Mouse (Mus musculus): ENCODE measurements at regions not wholly inside any gene's neighbourhood (a gene's known extent, or its start where the extent isn't known, plus 50 kb on each side); places are given as distances from the start of the nearest gene placed in this dataset.

- DNase-seq (ENCODE audit: low spot score) (no peak), ATAC-seq (replicated peaks; ENCODE audit: low FRiP score) (peak; percentile 21; the same call in 1 of the 2 replicates)
- Histone ChIP-seq H3K9me3 (ENCODE audit: control insufficient read depth, low read length) (no peaks in the 10 kb centered on the region), H3K27ac (ENCODE audit: low read depth, low read length) (no peak overlapping the region), H3K4me3 (ENCODE audit: low read depth, low read length) (no peak overlapping the region), H3K4me2 (ENCODE audit: low read depth, low read length, severe bottlenecking) (no peak overlapping the region), H3K27me3 (ENCODE audit: control insufficient read depth, insufficient read depth, low read length) (no peaks in the 10 kb centered on the region), H3K9ac (ENCODE audit: low read length) (no peak overlapping the region), H3K4me1 (replicated peaks; ENCODE audit: control insufficient read depth, insufficient read depth, low read length) (no peaks in the 10 kb centered on the region), H3K36me3 (ENCODE audit: control insufficient read depth, insufficient read depth, low read length) (no peaks in the 10 kb centered on the region)
- WGBS: 10% methylated on average over 3 of the region's 3 CpGs
These were observed 412.7 kb upstream of the Tbc1d2b start for GRCm38 (mm10) chr9:90683319-90683718.

- Histone ChIP-seq H3K9me3 (ENCODE audit: control insufficient read depth, low read length) (no peaks in the 10 kb centered on the region), H3K4me2 (ENCODE audit: low read depth, low read length, severe bottlenecking) (no peak overlapping the region), H3K4me1 (replicated peaks; ENCODE audit: control insufficient read depth, insufficient read depth, low read length) (peaks cover 9% of the 10 kb centered on the region; the same call in 1 of the 2 replicates), H3K4me3 (ENCODE audit: low read depth, low read length) (no peak overlapping the region), H3K9ac (ENCODE audit: low read length) (no peak overlapping the region), H3K36me3 (ENCODE audit: control insufficient read depth, insufficient read depth, low read length) (no peaks in the 10 kb centered on the region), H3K27me3 (ENCODE audit: control insufficient read depth, insufficient read depth, low read length) (peaks cover 2% of the 10 kb centered on the region; the same call in 1 of the 2 replicates), H3K27ac (ENCODE audit: low read depth, low read length) (no peak overlapping the region)
- DNase-seq (ENCODE audit: low spot score) (no peak), ATAC-seq (replicated peaks; ENCODE audit: low FRiP score) (no peak)
- 91% methylated on average over 12 of the region's 12 CpGs for WGBS
These were observed 419.5 kb upstream of the Tbc1d2b start for GRCm38 (mm10) chr9:90690066-90690465.

- H3K27ac ChIP-seq (ENCODE audit: low read depth, low read length): no peak overlapping the region; the same call in 1 of the 2 replicates
- no peak for DNase-seq (ENCODE audit: low spot score)
- ATAC-seq (replicated peaks; ENCODE audit: low FRiP score): no peak
- H3K9ac ChIP-seq (ENCODE audit: low read length): no peak overlapping the region
- no peak overlapping the region for H3K4me3 ChIP-seq (ENCODE audit: low read depth, low read length)
- no peak overlapping the region for H3K4me2 ChIP-seq (ENCODE audit: low read depth, low read length, severe bottlenecking)
- H3K4me1 ChIP-seq (replicated peaks; ENCODE audit: control insufficient read depth, insufficient read depth, low read length): peaks cover 9% of the 10 kb centered on the region; the same call in 1 of the 2 replicates
- no peaks in the 10 kb centered on the region for H3K9me3 ChIP-seq (ENCODE audit: control insufficient read depth, low read length)
- peaks cover 2% of the 10 kb centered on the region; the same call in 1 of the 2 replicates for H3K27me3 ChIP-seq (ENCODE audit: control insufficient read depth, insufficient read depth, low read length)
- no peaks in the 10 kb centered on the region for H3K36me3 ChIP-seq (ENCODE audit: control insufficient read depth, insufficient read depth, low read length)
These were observed 420.5 kb upstream of the Tbc1d2b start for GRCm38 (mm10) chr9:90691137-90691536.

GRCm38 (mm10) chr9:90691676-90692661, 421.4 kb upstream of the Tbc1d2b start:
- Histone ChIP-seq H3K9ac (ENCODE audit: low read length) (no peak overlapping the region), H3K4me2 (ENCODE audit: low read depth, low read length, severe bottlenecking) (peak overlapping the region; percentile 31), H3K4me3 (ENCODE audit: low read depth, low read length) (no peak overlapping the region), H3K4me1 (replicated peaks; ENCODE audit: control insufficient read depth, insufficient read depth, low read length) (peaks cover 9% of the 10 kb centered on the region; the same call in 1 of the 2 replicates), H3K36me3 (ENCODE audit: control insufficient read depth, insufficient read depth, low read length) (no peaks in the 10 kb centered on the region), H3K27ac (ENCODE audit: low read depth, low read length) (peak overlapping the region; percentile 81; the same call in 1 of the 2 replicates), H3K27me3 (ENCODE audit: control insufficient read depth, insufficient read depth, low read length) (peaks cover 2% of the 10 kb centered on the region; the same call in 1 of the 2 replicates), H3K9me3 (ENCODE audit: control insufficient read depth, low read length) (no peaks in the 10 kb centered on the region)
- ATAC-seq (replicated peaks; ENCODE audit: low FRiP score) (peak; percentile 24), DNase-seq (ENCODE audit: low spot score) (no peak)
- WGBS: 21% methylated on average over 12 of the region's 12 CpGs

GRCm38 (mm10) chr9:90693031-90693671, 422.5 kb upstream of the Tbc1d2b start:
- Histone ChIP-seq H3K9me3 (ENCODE audit: control insufficient read depth, low read length) (no peaks in the 10 kb centered on the region), H3K4me3 (ENCODE audit: low read depth, low read length) (no peak overlapping the region), H3K4me2 (ENCODE audit: low read depth, low read length, severe bottlenecking) (peak overlapping the region; percentile 15; the same call in 1 of the 2 replicates), H3K27me3 (ENCODE audit: control insufficient read depth, insufficient read depth, low read length) (peaks cover 2% of the 10 kb centered on the region; the same call in 1 of the 2 replicates), H3K27ac (ENCODE audit: low read depth, low read length) (peak overlapping the region; percentile 81), H3K36me3 (ENCODE audit: control insufficient read depth, insufficient read depth, low read length) (no peaks in the 10 kb centered on the region), H3K4me1 (replicated peaks; ENCODE audit: control insufficient read depth, insufficient read depth, low read length) (peaks cover 9% of the 10 kb centered on the region; the same call in 1 of the 2 replicates), H3K9ac (ENCODE audit: low read length) (no peak overlapping the region)
- ATAC-seq (replicated peaks; ENCODE audit: low FRiP score) (peak; percentile 94), DNase-seq (ENCODE audit: low spot score) (peak; percentile 72)
- 11% methylated on average over 9 of the region's 9 CpGs for WGBS

DNA sequence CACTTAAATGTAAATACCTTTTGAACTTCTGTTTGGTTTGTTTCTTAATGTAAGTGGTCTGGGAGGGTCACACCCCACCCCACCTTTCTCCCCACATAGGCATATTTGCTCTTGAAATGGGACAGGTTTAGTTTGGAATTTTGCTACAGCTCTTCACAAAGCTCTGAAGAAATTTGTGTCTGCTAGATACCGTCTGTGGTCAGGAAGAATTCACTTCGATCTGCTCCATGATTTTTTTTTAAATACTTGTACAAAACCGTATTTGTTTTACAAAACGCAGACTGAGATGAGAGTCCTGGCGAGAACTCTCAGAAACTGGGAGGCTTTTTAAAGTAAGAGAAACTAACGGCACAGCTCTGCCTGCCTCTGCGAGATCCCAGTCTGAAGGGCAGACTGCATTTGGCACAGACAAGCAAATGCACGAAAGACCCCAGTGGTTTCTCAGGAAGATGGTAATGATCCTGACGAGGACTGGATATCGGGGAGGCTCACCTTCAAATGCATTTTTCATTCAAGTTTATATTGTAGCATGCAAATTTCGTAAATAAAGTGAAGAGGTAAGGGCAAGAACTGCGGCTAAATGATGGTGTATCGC, 423.5 kb upstream of the Tbc1d2b start:
- Histone ChIP-seq H3K4me2 (ENCODE audit: low read depth, low read length, severe bottlenecking) (peak overlapping the region; percentile 22; the same call in 1 of the 2 replicates), H3K36me3 (ENCODE audit: control insufficient read depth, insufficient read depth, low read length) (no peaks in the 10 kb centered on the region), H3K4me3 (ENCODE audit: low read depth, low read length) (no peak overlapping the region), H3K9ac (ENCODE audit: low read length) (peak overlapping the region; percentile 39; the same call in 1 of the 2 replicates), H3K27ac (ENCODE audit: low read depth, low read length) (peak overlapping the region; percentile 81), H3K9me3 (ENCODE audit: control insufficient read depth, low read length) (no peaks in the 10 kb centered on the region), H3K27me3 (ENCODE audit: control insufficient read depth, insufficient read depth, low read length) (peaks cover 2% of the 10 kb centered on the region; the same call in 1 of the 2 replicates), H3K4me1 (replicated peaks; ENCODE audit: control insufficient read depth, insufficient read depth, low read length) (peaks cover 9% of the 10 kb centered on the region; the same call in 1 of the 2 replicates)
- ATAC-seq (replicated peaks; ENCODE audit: low FRiP score): no peak
- no peak for DNase-seq (ENCODE audit: low spot score)
- WGBS: 37% methylated on average over 13 of the region's 13 CpGs

DNA sequence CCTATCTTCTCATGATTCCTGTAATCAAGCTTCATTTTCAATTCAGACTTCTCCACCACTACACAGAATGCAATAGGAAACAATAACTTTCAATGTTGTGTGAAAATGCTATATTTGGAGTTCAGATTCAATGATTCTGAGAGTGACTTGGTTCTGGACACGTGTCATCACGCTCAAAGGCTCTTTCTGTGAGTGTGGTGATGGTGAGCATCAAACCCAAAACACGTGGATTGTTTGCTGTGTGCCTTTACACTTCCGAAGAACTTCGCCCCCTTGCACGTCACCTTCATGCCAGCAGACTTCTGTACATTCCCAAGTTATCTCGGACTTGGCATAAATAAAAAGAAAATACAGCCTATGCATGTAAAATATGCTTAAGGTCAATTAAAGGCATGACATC, 425.1 kb upstream of the Tbc1d2b start:
- Histone ChIP-seq H3K4me3 (ENCODE audit: low read depth, low read length) (no peak overlapping the region), H3K36me3 (ENCODE audit: control insufficient read depth, insufficient read depth, low read length) (no peaks in the 10 kb centered on the region), H3K27me3 (ENCODE audit: control insufficient read depth, insufficient read depth, low read length) (peaks cover 2% of the 10 kb centered on the region; the same call in 1 of the 2 replicates), H3K27ac (ENCODE audit: low read depth, low read length) (no peak overlapping the region), H3K9me3 (ENCODE audit: control insufficient read depth, low read length) (no peaks in the 10 kb centered on the region), H3K4me1 (replicated peaks; ENCODE audit: control insufficient read depth, insufficient read depth, low read length) (peaks cover 9% of the 10 kb centered on the region; the same call in 1 of the 2 replicates), H3K4me2 (ENCODE audit: low read depth, low read length, severe bottlenecking) (no peak overlapping the region), H3K9ac (ENCODE audit: low read length) (no peak overlapping the region)
- 77% methylated on average over 7 of the region's 7 CpGs for WGBS
- DNase-seq (ENCODE audit: low spot score) (no peak), ATAC-seq (replicated peaks; ENCODE audit: low FRiP score) (no peak)

All from forebrain, embryonic 11.5 days (tissue).